9 mouse cellular contexts compared by ENCODE assay signal in genomic region chr2:30238906-30239465, GRCm38 (mm10). TPM values are rescaled to one million over a fixed set of nuclear protein-coding genes. Genes with fewer than 3 reads are reported as not detected.
DNase-seq lines count a peak whose midpoint lies in the region; ATAC-seq and TF ChIP-seq lines count a peak whose summit lies in the region.
"Had no signal": no experiment of that assay in that cellular context is flagged by ENCODE, and none has a peak within 500 bp of the region (broad histone marks: within the 10 kb centered on the region; RNA-seq: fewer than 3 reads in every experiment).

No protein-coding gene starts in this region.

- no peak for DNase-seq in liver, adult 2 months (ENCODE audit: extremely low read depth, low read depth, low spot score)
- DNase-seq in liver = no peak
- no peak for DNase-seq in embryo, embryonic 10.5 days (ENCODE audit: low spot score)
- no peak for DNase-seq in embryo, embryonic 10 days (ENCODE audit: low spot score)
- no peak for DNase-seq in left cerebral cortex, postnatal 36 days (ENCODE audit: low spot score in 2 of 2)

- H3K27ac ChIP-seq in liver, adult 2 months (replicated peaks; ENCODE audit: insufficient read depth, low read depth, low read length) = peak overlapping the region; percentile 56
- no peak overlapping the region for H3K27ac ChIP-seq in forebrain, embryonic 12.5 days
- peak overlapping the region; percentile 93 for H3K27ac ChIP-seq in intestine, postnatal 0 days (ENCODE audit: low read depth, low read length)
- no peak overlapping the region; the same call in 1 of the 2 replicates for H3K27ac ChIP-seq in neural tube, embryonic 15.5 days (replicated peaks)

- no peak for ATAC-seq in forebrain, embryonic 12.5 days (ENCODE audit: low FRiP score)
- ATAC-seq in intestine, postnatal 0 days = no peak
- ATAC-seq in neural tube, embryonic 15.5 days (ENCODE audit: low FRiP score) = no peak

- no peaks in the 10 kb centered on the region for H3K27me3 ChIP-seq in liver, adult 2 months (ENCODE audit: control insufficient read depth, insufficient read depth, low read length)
- H3K27me3 ChIP-seq in forebrain, embryonic 12.5 days = no peaks in the 10 kb centered on the region
- H3K27me3 ChIP-seq in intestine, postnatal 0 days (replicated peaks; ENCODE audit: control insufficient read depth, insufficient read depth, low read length) = no peaks in the 10 kb centered on the region
- H3K27me3 ChIP-seq in neural tube, embryonic 15.5 days (replicated peaks) = no peaks in the 10 kb centered on the region

- H3K9ac ChIP-seq in liver, adult 2 months (ENCODE audit: low read depth, low read length) = peak overlapping the region; percentile 81
- peak overlapping the region; percentile 90 for H3K9ac ChIP-seq in forebrain, embryonic 12.5 days
- peak overlapping the region; percentile 92 for H3K9ac ChIP-seq in intestine, postnatal 0 days (ENCODE audit: low read depth, low read length)
- H3K9ac ChIP-seq in neural tube, embryonic 15.5 days (replicated peaks) = peak overlapping the region; percentile 92

- H3K4me3 ChIP-seq in liver, adult 2 months (ENCODE audit: insufficient read depth, low read depth, low read length) = peak overlapping the region; percentile 72
- peak overlapping the region; percentile 81 for H3K4me3 ChIP-seq in forebrain, embryonic 12.5 days (replicated peaks)
- H3K4me3 ChIP-seq in intestine, postnatal 0 days (ENCODE audit: low read depth, low read length) = peak overlapping the region; percentile 93
- H3K4me3 ChIP-seq in neural tube, embryonic 15.5 days (replicated peaks) = peak overlapping the region; percentile 84

- no peak for TF ChIP-seq POLR2A in liver, adult 2 months (IDR thresholded peaks at IDR 0.05; ENCODE audit: extremely low read depth, insufficient read depth, low read length)

- 52% methylated on average over 3 of the region's 3 CpGs for WGBS in liver, adult 2 months
- WGBS in forebrain, embryonic 12.5 days = 75% methylated on average over 3 of the region's 3 CpGs
- WGBS in intestine, postnatal 0 days = 56% methylated on average over 3 of the region's 3 CpGs
- WGBS in neural tube, embryonic 15.5 days = 89% methylated on average over 3 of the region's 3 CpGs

- TF ChIP-seq CTCF in liver, adult 2 months (IDR thresholded peaks at IDR 0.05; ENCODE audit: low read depth, low read length) = no peak
- TF ChIP-seq CTCF in intestine, postnatal 0 days (IDR thresholded peaks at IDR 0.05; ENCODE audit: low read depth) = no peak

- H3K4me2 ChIP-seq in forebrain, embryonic 12.5 days = peak overlapping the region; percentile 83
- peak overlapping the region; percentile 78 for H3K4me2 ChIP-seq in intestine, postnatal 0 days (replicated peaks; ENCODE audit: low read depth)
- H3K4me2 ChIP-seq in neural tube, embryonic 15.5 days = peak overlapping the region; percentile 78

- peaks cover 36% of the 10 kb centered on the region for H3K79me2 ChIP-seq in liver, adult 2 months (ENCODE audit: control insufficient read depth, insufficient read depth, low read length)

- no peaks in the 10 kb centered on the region for H3K9me3 ChIP-seq in forebrain, embryonic 12.5 days
- H3K9me3 ChIP-seq in intestine, postnatal 0 days (ENCODE audit: control insufficient read depth) = no peaks in the 10 kb centered on the region
- no peaks in the 10 kb centered on the region for H3K9me3 ChIP-seq in neural tube, embryonic 15.5 days (replicated peaks)

- peaks cover 36% of the 10 kb centered on the region for H3K4me1 ChIP-seq in liver, adult 2 months (ENCODE audit: control insufficient read depth, insufficient read depth, low read length)
- peaks cover 37% of the 10 kb centered on the region for H3K4me1 ChIP-seq in forebrain, embryonic 12.5 days
- H3K4me1 ChIP-seq in intestine, postnatal 0 days (replicated peaks; ENCODE audit: control insufficient read depth, insufficient read depth, low read length) = peaks cover 10% of the 10 kb centered on the region
- peaks cover 49% of the 10 kb centered on the region for H3K4me1 ChIP-seq in neural tube, embryonic 15.5 days

- H3K36me3 ChIP-seq in liver, adult 2 months (ENCODE audit: control insufficient read depth, insufficient read depth, low read length) = peaks cover 6% of the 10 kb centered on the region; the same call in 1 of the 2 replicates
- H3K36me3 ChIP-seq in forebrain, embryonic 12.5 days (replicated peaks) = peaks cover 42% of the 10 kb centered on the region
- peaks cover 30% of the 10 kb centered on the region for H3K36me3 ChIP-seq in intestine, postnatal 0 days (ENCODE audit: control insufficient read depth, insufficient read depth)
- peaks cover 40% of the 10 kb centered on the region for H3K36me3 ChIP-seq in neural tube, embryonic 15.5 days

- intact Hi-C loops in left cerebral cortex, postnatal 36 days (cut with DNase I) = loop anchor here (10.0 kb wide), 1 partner anchor 64 kb away; the partner anchor contains the start of genes Endog and Spout1

RNA-seq across cellular contexts. Expression of gene Gm28035, which starts 1.4 kb away (rescaled TPM):
- 4.2 and 5.1 TPM in 2 replicates for total RNA-seq in liver, adult 2 months (2014; rRNA removed)
- polyA plus RNA-seq in liver, adult 2 months (2012; rRNA removed) = 5.9 and 8.6 TPM in 2 replicates
- 0.29 and 0.64 TPM in 2 replicates for polyA plus RNA-seq in forebrain, embryonic 12.5 days (2016; fragmentation: Nextera tagmentation; extraction: Ambion mirVana)
- 0.03 and 0.04 TPM in 2 replicates for polyA plus RNA-seq in intestine, postnatal 0 days (2015; fragmentation: Nextera tagmentation; extraction: Ambion mirVana)
- 0.12 and 0.32 TPM in 2 replicates for polyA plus RNA-seq in neural tube, embryonic 15.5 days (2015; fragmentation: Nextera tagmentation; extraction: Ambion mirVana)
- 10 to 100 TPM in 1 of 2 experiments, 1 to 10 TPM in 1; 7.8 to 13.6 TPM for total RNA-seq in left cerebral cortex, postnatal 36 days (2021)

RNA-seq across cellular contexts. Expression of gene Lrrc8a, which starts 1.5 kb away (rescaled TPM):
- total RNA-seq in liver, adult 2 months (2014; rRNA removed) = 8.5 and 14.0 TPM in 2 replicates
- 22.6 and 24.1 TPM in 2 replicates for polyA plus RNA-seq in liver, adult 2 months (2012; rRNA removed)
- polyA plus RNA-seq in forebrain, embryonic 12.5 days (2016; fragmentation: Nextera tagmentation; extraction: Ambion mirVana) = 22.8 and 35.9 TPM in 2 replicates
- polyA plus RNA-seq in intestine, postnatal 0 days (2015; fragmentation: Nextera tagmentation; extraction: Ambion mirVana) = 40.4 and 40.5 TPM in 2 replicates
- polyA plus RNA-seq in neural tube, embryonic 15.5 days (2015; fragmentation: Nextera tagmentation; extraction: Ambion mirVana) = 47.5 and 49.1 TPM in 2 replicates
- 10 to 100 TPM; 59.6 to 62.3 TPM for total RNA-seq in left cerebral cortex, postnatal 36 days (2021)

RNA-seq across cellular contexts. Expression of gene Phyhd1, which starts 27.0 kb away (rescaled TPM):
- total RNA-seq in liver, adult 2 months (2014; rRNA removed) = 87.4 and 97.7 TPM in 2 replicates
- 154 and 158 TPM in 2 replicates for polyA plus RNA-seq in liver, adult 2 months (2012; rRNA removed)
- 5.0 and 5.4 TPM in 2 replicates for polyA plus RNA-seq in forebrain, embryonic 12.5 days (2016; fragmentation: Nextera tagmentation; extraction: Ambion mirVana)
- polyA plus RNA-seq in intestine, postnatal 0 days (2015; fragmentation: Nextera tagmentation; extraction: Ambion mirVana) = 3.1 and 3.7 TPM in 2 replicates
- polyA plus RNA-seq in neural tube, embryonic 15.5 days (2015; fragmentation: Nextera tagmentation; extraction: Ambion mirVana) = 4.8 and 5.2 TPM in 2 replicates
- total RNA-seq in left cerebral cortex, postnatal 36 days (2021) = 10 to 100 TPM; 13.8 to 26.5 TPM

RNA-seq across cellular contexts. Expression of gene Kyat1, which starts 33.3 kb away (rescaled TPM):
- total RNA-seq in liver, adult 2 months (2014; rRNA removed) = 169 and 184 TPM in 2 replicates
- polyA plus RNA-seq in liver, adult 2 months (2012; rRNA removed) = 267 and 378 TPM in 2 replicates
- 9.0 and 9.4 TPM in 2 replicates for polyA plus RNA-seq in forebrain, embryonic 12.5 days (2016; fragmentation: Nextera tagmentation; extraction: Ambion mirVana)
- polyA plus RNA-seq in intestine, postnatal 0 days (2015; fragmentation: Nextera tagmentation; extraction: Ambion mirVana) = 17.3 and 20.5 TPM in 2 replicates
- polyA plus RNA-seq in neural tube, embryonic 15.5 days (2015; fragmentation: Nextera tagmentation; extraction: Ambion mirVana) = 16.0 and 16.2 TPM in 2 replicates
- total RNA-seq in left cerebral cortex, postnatal 36 days (2021) = 10 to 100 TPM; 14.2 to 15.4 TPM

RNA-seq across cellular contexts. Expression of gene Gm28038, which starts 41.9 kb away (rescaled TPM):
- not detected in 2 replicates for total RNA-seq in liver, adult 2 months (2014; rRNA removed)
- polyA plus RNA-seq in liver, adult 2 months (2012; rRNA removed) = not detected in 2 replicates
- not detected in 2 replicates for polyA plus RNA-seq in forebrain, embryonic 12.5 days (2016; fragmentation: Nextera tagmentation; extraction: Ambion mirVana)
- polyA plus RNA-seq in intestine, postnatal 0 days (2015; fragmentation: Nextera tagmentation; extraction: Ambion mirVana) = not detected in 2 replicates
- polyA plus RNA-seq in neural tube, embryonic 15.5 days (2015; fragmentation: Nextera tagmentation; extraction: Ambion mirVana) = not detected in 2 replicates
- total RNA-seq in left cerebral cortex, postnatal 36 days (2021) = not detected
- polyA plus RNA-seq: urinary bladder, adult 2 months had no signal

Comparison
In these comparisons a context has a peak if more than half of its experiments do, and no peak if none do; other contexts are left out.
1. H3K27ac ChIP-seq: peak in liver, adult 2 months (single experiment) and intestine, postnatal 0 days (single experiment); none in forebrain, embryonic 12.5 days (single experiment) and neural tube, embryonic 15.5 days (single experiment).
2. RNA of gene Phyhd1, which starts 27.0 kb away (polyA plus RNA-seq): 154 to 158 TPM in liver, adult 2 months; 4.8 to 5.2 TPM in neural tube, embryonic 15.5 days, 5.0 to 5.4 TPM in forebrain, embryonic 12.5 days and 3.1 to 3.7 TPM in intestine, postnatal 0 days; every median in the first group is over 10 times any median in the second.
3. Peak in every context shown above with its lines, with median percentiles within 50 percentile points of each other: H3K4me3 ChIP-seq, H3K9ac ChIP-seq and H3K4me2 ChIP-seq.